8 mouse cellular contexts compared by ENCODE assay signal in the genomic region with DNA sequence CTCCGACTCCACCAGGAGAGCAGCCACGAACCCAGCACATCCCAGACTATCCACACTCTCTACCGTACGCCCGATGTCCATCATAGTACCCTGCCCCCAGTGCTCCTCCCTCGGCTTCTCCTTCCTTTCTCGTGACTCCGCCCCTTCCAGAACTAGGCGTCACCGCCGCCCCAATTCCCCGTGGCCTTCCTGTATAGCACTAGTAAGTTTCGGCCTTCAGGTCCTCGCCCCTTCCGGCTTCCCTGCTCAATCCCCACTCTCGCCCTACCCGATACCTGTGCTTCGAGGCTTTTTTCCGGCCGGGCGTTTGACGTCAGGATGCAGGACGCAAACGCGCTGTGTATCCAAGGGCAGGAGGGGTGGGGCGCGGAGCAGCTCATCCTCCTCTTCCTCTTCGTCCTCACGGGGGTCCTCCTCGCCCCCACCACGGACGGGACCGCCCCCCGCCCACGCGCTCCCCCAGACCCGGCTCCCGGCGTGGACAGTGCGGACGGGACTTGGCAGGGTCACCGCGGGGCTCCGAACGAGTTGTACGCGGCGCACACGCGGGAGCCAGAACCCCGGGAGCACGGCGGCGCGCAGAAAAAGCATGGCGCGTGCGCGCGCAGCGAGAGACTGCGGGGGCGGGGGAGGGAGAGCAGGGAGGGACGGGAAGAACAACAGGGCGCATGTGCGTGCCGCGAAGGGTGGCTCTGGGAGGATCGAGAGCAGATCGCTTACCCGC. TPM values are rescaled to one million over a fixed set of nuclear protein-coding genes. Genes with fewer than 3 reads are reported as not detected.
DNase-seq lines count a peak whose midpoint lies in the region; ATAC-seq and TF ChIP-seq lines count a peak whose summit lies in the region.

Gtpbp6 (minus strand) TSS at position 617 of the 724 bp plus-strand sequence.

- peak; percentile 51; the same call in 1 of the 2 replicates for TF ChIP-seq EP300 in heart, adult 2 months (IDR thresholded peaks at IDR 0.05; ENCODE audit: insufficient read depth, low read depth, low read length)

- under 1% methylated on average over 57 of the region's 71 CpGs for WGBS in embryonic facial prominence, embryonic 14.5 days
- WGBS in heart, adult 2 months = under 1% methylated on average over 71 of the region's 71 CpGs
- WGBS in limb, embryonic 13.5 days = under 1% methylated on average over 71 of the region's 71 CpGs
- WGBS in midbrain, embryonic 16.5 days = under 1% methylated on average over 70 of the region's 71 CpGs

- no peaks in the 10 kb centered on the region for H3K79me2 ChIP-seq in heart, adult 2 months (replicated peaks; ENCODE audit: control insufficient read depth, insufficient read depth, low read length)

- peak; percentile 99 for DNase-seq in 3T3-L1 (ENCODE audit: low read depth, low spot score)
- peak; percentile 87 to 92 for DNase-seq in adrenal gland, postnatal 4 days (ENCODE audit: low spot score in 2 of 2)
- peak; percentile 99 for DNase-seq in embryonic facial prominence, embryonic 14.5 days (ENCODE audit: low spot score)
- DNase-seq in heart, adult 2 months = peak; percentile 93 to 96
- DNase-seq in kidney, adult 8-10 months = peak; percentile 94 to 97
- peak; percentile 82 to 95 for DNase-seq in spleen, postnatal 10 days (ENCODE audit: low spot score in 2 of 2)

- peak; percentile 92 for ATAC-seq in embryonic facial prominence, embryonic 14.5 days (ENCODE audit: low read depth)
- ATAC-seq in limb, embryonic 13.5 days (ENCODE audit: low FRiP score, low read depth) = peak; percentile 91
- peak; percentile 77 for ATAC-seq in midbrain, embryonic 16.5 days

- H3K27ac ChIP-seq in embryonic facial prominence, embryonic 14.5 days (replicated peaks; ENCODE audit: low read depth, low read length) = peak within 1 kb of the TSS; percentile 99
- peak within 1 kb of the TSS; percentile 96 for H3K27ac ChIP-seq in heart, adult 2 months
- H3K27ac ChIP-seq in limb, embryonic 13.5 days = peak within 1 kb of the TSS; percentile 99
- peak within 1 kb of the TSS; percentile 97 for H3K27ac ChIP-seq in midbrain, embryonic 16.5 days (ENCODE audit: low read length)

- TF ChIP-seq POLR2A in heart, adult 2 months (IDR thresholded peaks at IDR 0.05; ENCODE audit: insufficient read depth, low read depth, low read length) = peak; percentile 80

- H3K9me3 ChIP-seq in embryonic facial prominence, embryonic 14.5 days (ENCODE audit: control insufficient read depth, low read length) = no peaks in the 10 kb centered on the region
- 0 out of 2 replicates have a peak, but pooled peaks cover 5% of the 10 kb centered on the region for H3K9me3 ChIP-seq in limb, embryonic 13.5 days
- no peaks in the 10 kb centered on the region for H3K9me3 ChIP-seq in midbrain, embryonic 16.5 days (replicated peaks; ENCODE audit: control insufficient read depth, low read length, poor library complexity, severe bottlenecking)

- H3K4me2 ChIP-seq in embryonic facial prominence, embryonic 14.5 days (ENCODE audit: low read depth, low read length) = peak within 1 kb of the TSS; percentile 80
- peak within 1 kb of the TSS; percentile 92 for H3K4me2 ChIP-seq in limb, embryonic 13.5 days (replicated peaks)
- peak within 1 kb of the TSS; percentile 90 for H3K4me2 ChIP-seq in midbrain, embryonic 16.5 days (ENCODE audit: low read length)

- H3K9ac ChIP-seq in embryonic facial prominence, embryonic 14.5 days (ENCODE audit: low read depth, low read length) = peak within 1 kb of the TSS; percentile 91
- peak within 1 kb of the TSS; percentile 92 for H3K9ac ChIP-seq in heart, adult 2 months (ENCODE audit: low read depth, low read length)
- H3K9ac ChIP-seq in limb, embryonic 13.5 days = peak within 1 kb of the TSS; percentile 83
- H3K9ac ChIP-seq in midbrain, embryonic 16.5 days (ENCODE audit: low read depth, low read length) = peak within 1 kb of the TSS; percentile 75

- intact Hi-C loops in heart, adult 2 months (cut with DNase I) = loop anchor here (1.0 to 10.0 kb wide), 3 partner anchors 28 to 183 kb away; partner anchors contain the start of genes Chfr, Gm15446 and Golga3

- H3K36me3 ChIP-seq in embryonic facial prominence, embryonic 14.5 days (ENCODE audit: control insufficient read depth, insufficient read depth, low read length) = peaks cover 45% of the 10 kb centered on the region
- H3K36me3 ChIP-seq in heart, adult 2 months (ENCODE audit: control insufficient read depth, insufficient read depth, low read length) = no peaks in the 10 kb centered on the region
- H3K36me3 ChIP-seq in limb, embryonic 13.5 days = peaks cover 48% of the 10 kb centered on the region
- peaks cover 33% of the 10 kb centered on the region for H3K36me3 ChIP-seq in midbrain, embryonic 16.5 days (ENCODE audit: control insufficient read depth, insufficient read depth, low read length)

- TF ChIP-seq CTCF in heart, adult 2 months (IDR thresholded peaks at IDR 0.05) = no peak

- H3K4me1 ChIP-seq in embryonic facial prominence, embryonic 14.5 days (ENCODE audit: control insufficient read depth, insufficient read depth, low read length) = peaks cover 12% of the 10 kb centered on the region; the same call in 1 of the 2 replicates
- H3K4me1 ChIP-seq in heart, adult 2 months (ENCODE audit: control insufficient read depth, insufficient read depth, low read length) = no peaks in the 10 kb centered on the region
- peaks cover 16% of the 10 kb centered on the region for H3K4me1 ChIP-seq in limb, embryonic 13.5 days
- peaks cover 15% of the 10 kb centered on the region for H3K4me1 ChIP-seq in midbrain, embryonic 16.5 days (ENCODE audit: control insufficient read depth, insufficient read depth, low read length)

- no peaks in the 10 kb centered on the region for H3K27me3 ChIP-seq in embryonic facial prominence, embryonic 14.5 days (replicated peaks; ENCODE audit: control insufficient read depth, insufficient read depth, low read length)
- no peaks in the 10 kb centered on the region for H3K27me3 ChIP-seq in heart, adult 2 months (ENCODE audit: control insufficient read depth, insufficient read depth, low read length)
- H3K27me3 ChIP-seq in limb, embryonic 13.5 days = no peaks in the 10 kb centered on the region
- H3K27me3 ChIP-seq in midbrain, embryonic 16.5 days (ENCODE audit: control insufficient read depth, insufficient read depth, low read depth, low read length) = no peaks in the 10 kb centered on the region

- peak within 1 kb of the TSS; percentile 76 for H3K4me3 ChIP-seq in embryonic facial prominence, embryonic 14.5 days (ENCODE audit: low read depth, low read length)
- peak within 1 kb of the TSS; percentile 98 for H3K4me3 ChIP-seq in heart, adult 2 months
- H3K4me3 ChIP-seq in limb, embryonic 13.5 days = peak within 1 kb of the TSS; percentile 77
- peak within 1 kb of the TSS; percentile 69 for H3K4me3 ChIP-seq in midbrain, embryonic 16.5 days (ENCODE audit: low read depth, low read length)

RNA-seq across cellular contexts. Expression of gene Gtpbp6, which starts in this region (rescaled TPM):
- total RNA-seq in adrenal gland, postnatal 4 days (2021) = 10 to 100 TPM; 58.3 to 59.9 TPM
- 25.8 and 28.2 TPM in 2 replicates for polyA plus RNA-seq in embryonic facial prominence, embryonic 14.5 days (2014; fragmentation: Nextera tagmentation; extraction: Ambion mirVana)
- total RNA-seq in heart, adult 2 months (2021) = 10 to 100 TPM; 26.0 to 27.3 TPM
- polyA plus RNA-seq in heart, adult 2 months (2012; rRNA removed) = 33.5 and 36.6 TPM in 2 replicates
- polyA plus RNA-seq in limb, embryonic 13.5 days (2015; fragmentation: Nextera tagmentation; extraction: Ambion mirVana) = 33.6 and 33.7 TPM in 2 replicates
- 61.5 and 69.2 TPM in 2 replicates for polyA plus RNA-seq in midbrain, embryonic 16.5 days (2015; fragmentation: Nextera tagmentation; extraction: Ambion mirVana)

Comparison
In these comparisons a context has a peak if more than half of its experiments do, and no peak if none do; other contexts are left out.
1. Peak in every context shown above with its lines: DNase-seq, ATAC-seq, H3K4me3 ChIP-seq and H3K27ac ChIP-seq.